Mouse (Mus musculus) adrenal gland, postnatal 4 days (tissue): ENCODE measurements around the gene Tmem35b. TPM values are rescaled to one million over a fixed set of nuclear protein-coding genes. Genes with fewer than 3 reads are reported as not detected.
"Not testable (repeated sequence)": the region's sequence is repeated elsewhere in the genome, so short reads cannot be mapped to it uniquely, and the experiment has no call there.

Experiments used
- DNase-seq, 2 experiments: peaks; one replicate each; pipeline ENCODE4 v3.0.0; 2021 to 2022; ENCODE audit warnings: low spot score in 2 of 2, mixed read lengths in 2 of 2
- long read RNA-seq, 2 experiments: library from polyadenylated mRNA; stranded (forward); transcript quantifications; one replicate each; pipeline ENCODE4 v2.0.0; 2021
- total RNA-seq, 2 experiments: library from RNA; stranded (reverse); gene quantifications; 2 replicates each; pipeline ENCODE4 v1.2.3; 2021

Tmem35b gene
- total RNA-seq: 10 to 100 TPM; 12.8 to 18.1 TPM
- long read RNA-seq, experiment 1, partial matches to known transcripts: 3 of 10 reads
- long read RNA-seq, experiment 1, other reads (novel, unspliced or antisense): 3 of 10 reads
- long read RNA-seq, experiment 2, transcript Tmem35b-201 (3 exons, 1,120 nt): major isoform, 10 of 14 reads
- long read RNA-seq, experiment 2, partial matches to known transcripts: 1 of 14 reads
- long read RNA-seq, experiment 2, other reads (novel, unspliced or antisense): 3 of 14 reads

DNA sequence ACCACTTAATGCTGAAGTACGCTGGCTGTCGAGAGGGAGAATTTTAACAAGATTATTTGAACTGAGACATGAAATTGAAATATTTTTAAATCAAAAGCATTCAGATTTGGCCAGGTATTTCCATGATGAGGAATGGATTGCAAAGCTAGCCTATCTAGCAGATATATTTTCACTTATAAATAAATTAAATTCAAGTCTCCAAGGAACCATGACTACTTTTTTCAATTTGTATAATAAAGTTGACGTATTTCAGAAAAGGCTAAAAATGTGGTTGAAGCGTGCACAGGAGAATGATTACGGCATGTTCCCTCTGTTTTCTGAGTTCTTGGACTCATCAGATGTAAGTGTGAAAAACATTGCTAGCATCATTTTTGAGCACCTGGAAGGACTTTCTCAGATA lies at the start of gene Tmem35b:
Gene Tmem35b (plus strand): TSS at position 301 of the 400 bp plus-strand sequence.
- no peak for DNase-seq

DNA sequence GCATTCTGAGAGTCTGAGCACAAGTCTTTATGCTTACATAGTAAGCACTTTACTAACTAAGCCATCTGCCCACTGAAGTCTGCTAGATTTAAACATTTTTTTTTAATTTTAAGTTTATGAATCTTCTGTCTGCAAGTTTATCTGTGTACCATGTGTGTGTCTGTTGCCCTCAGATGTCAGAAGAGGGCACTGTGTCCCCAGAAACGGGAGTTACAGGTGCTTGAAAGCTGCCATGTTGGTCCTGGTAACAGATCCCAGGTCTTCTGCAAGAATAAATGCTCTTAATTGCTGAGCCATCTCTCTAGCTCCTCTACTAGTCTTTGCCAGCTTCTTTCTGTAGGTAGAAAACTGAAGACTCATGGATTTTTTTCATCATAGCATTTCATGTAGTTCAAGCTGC lies 48.6 kb upstream of the Tmem35b start:
- no peak for DNase-seq

DNA sequence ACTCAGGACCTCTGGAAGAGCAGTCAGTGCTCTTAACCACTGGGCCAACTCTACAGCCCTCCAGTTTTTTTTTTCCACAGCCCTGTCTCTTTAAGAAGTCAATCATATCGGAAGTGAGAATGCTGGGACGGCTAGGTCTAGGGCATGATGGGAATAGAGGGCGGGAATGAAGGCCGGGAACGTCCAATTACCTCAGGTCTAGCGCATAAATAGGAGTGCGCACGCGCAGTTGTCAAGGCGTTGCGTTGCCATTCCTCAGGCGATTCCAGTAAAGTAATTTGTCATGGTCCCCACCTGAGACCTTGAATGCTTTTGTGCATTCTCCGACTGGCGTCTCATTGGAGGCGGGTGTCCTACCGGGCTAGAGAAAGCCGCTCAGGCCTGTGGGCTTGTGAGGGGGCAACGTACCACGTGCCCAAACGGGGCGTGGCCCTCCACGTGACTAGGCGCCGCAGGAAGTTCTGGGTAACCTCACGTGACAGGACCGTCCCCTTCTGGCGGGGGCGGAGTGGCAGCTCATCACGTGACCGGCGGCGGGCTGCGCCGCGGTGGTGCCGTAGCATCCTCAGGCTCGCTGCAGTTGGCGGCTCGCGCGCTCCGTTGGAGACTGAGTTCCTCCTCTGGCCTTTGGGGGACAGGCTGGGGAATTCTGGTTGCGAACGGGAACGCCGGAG lies 46.5 kb upstream of the Tmem35b start, which contains the start of gene Zmym6:
Gene Zmym6 (plus strand): TSS at position 509 of the 674 bp plus-strand sequence.
- peak; percentile 85 to 89 for DNase-seq

DNA sequence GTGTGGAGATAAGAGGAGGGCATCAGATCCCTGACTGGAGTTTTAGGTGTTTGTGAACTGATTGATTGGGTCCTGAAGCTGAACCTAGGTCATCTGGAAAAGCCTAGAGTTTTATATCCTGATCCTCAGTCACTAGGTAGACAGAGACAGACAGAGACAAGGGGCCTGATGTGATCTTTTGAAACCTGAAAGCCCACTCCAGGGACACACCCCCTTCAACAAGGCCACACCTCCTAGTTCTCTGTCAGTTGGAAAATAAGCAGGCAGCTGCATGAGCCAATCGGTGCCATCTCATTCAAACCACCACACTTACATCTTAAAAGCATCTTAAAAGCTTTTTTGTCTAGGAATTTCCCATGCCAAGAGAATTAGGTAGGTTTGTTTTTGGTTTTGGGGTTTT lies 42.7 kb upstream of the Tmem35b start:
- no peak for DNase-seq

DNA sequence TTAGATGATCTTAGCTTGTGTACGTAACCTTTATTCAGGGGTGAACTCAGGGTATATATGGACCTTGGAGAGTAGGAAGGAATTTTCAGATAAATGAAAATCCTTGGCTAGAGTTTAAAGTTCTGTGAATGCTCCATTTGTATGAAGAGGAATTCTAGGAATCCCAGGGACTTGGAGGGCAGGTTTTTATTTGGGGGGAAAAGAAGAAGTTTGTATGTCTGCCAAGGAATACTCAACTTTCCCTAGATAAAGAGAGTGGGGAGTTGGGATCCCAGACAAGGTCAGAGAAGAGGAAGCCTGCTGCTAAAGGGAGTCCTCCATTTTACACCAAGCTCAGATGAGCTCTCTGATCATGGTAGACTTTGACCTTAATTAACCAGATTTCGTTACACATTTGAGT lies 40.4 kb upstream of the Tmem35b start:
- DNase-seq: no peak

DNA sequence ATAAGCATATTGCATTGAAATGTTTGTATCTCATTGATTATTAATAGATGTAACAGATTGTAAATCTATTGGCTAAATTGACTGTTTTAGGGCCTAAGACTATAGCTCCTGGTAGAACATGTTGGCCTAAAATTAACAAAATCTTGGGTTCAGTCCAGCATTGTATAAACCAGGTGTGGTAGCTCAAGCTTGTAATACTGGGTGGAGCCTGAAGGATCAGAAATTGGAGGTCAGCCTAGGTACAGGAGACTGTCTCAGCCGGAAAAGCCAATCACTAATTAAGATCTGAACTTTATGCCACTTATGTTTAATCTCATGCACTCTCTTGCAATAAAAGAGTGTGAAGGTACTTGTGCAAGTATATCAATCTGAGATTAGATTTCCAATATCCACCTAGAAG lies 37.7 kb upstream of the Tmem35b start:
- DNase-seq: no peak

DNA sequence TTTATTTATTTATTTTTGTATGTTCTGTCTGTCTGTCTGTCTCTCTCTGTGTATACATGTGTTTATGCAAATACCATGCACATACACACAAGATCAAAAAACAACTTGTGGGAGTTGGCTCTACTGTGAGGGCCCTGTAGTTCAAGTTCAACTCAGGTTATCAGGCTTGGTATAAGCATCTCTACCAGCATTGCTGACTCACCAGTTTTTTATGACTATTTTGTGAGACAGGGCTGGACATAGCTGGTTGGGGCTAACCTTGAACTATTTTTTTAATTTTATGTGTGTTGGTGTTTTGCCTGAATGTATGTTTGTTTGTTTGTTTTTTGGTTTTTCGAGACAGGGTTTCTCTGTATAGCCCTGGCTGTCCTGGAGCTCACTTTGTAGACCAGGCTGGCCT lies 32.3 kb upstream of the Tmem35b start:
- no peak for DNase-seq

DNA sequence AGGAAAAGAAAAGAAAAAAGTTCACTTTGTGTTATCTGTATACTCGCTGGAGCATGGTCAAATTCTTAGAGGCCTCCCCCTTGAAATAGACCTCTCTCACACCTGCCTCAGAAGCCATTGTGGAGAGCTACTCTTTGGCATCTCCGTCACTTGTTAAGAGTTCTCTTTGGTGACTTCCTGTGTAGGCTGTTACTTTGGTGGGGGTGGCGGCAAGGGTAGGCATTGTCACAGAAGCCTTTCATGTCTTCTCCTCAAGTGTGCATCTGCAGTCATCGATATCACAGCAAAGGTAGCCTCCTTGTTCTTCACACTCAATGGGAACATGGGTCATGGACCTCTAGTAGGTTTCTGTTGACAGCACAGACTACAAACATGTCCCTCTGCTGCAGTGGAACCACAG lies 28.4 kb upstream of the Tmem35b start:
- no peak for DNase-seq

DNA sequence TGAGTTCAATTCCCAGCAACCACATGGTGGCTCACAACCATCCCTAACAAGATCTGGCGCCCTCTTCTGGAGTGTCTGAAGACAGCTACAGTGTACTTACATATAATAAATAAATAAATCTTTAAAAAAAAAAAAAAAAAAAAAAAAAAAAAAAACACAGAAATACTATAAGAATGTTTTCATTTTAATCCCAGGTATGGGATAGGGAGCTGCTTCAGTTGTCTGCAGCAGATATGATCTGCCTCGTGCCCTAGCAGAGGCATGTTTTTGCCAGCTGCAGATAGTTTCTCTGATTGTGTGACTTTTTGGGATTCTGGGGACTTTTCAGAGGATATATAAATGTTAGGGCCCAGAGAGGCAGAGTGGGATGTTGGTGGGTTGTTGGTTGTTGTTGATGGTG lies 23.9 kb upstream of the Tmem35b start:
- DNase-seq: not testable (repeated sequence)

DNA sequence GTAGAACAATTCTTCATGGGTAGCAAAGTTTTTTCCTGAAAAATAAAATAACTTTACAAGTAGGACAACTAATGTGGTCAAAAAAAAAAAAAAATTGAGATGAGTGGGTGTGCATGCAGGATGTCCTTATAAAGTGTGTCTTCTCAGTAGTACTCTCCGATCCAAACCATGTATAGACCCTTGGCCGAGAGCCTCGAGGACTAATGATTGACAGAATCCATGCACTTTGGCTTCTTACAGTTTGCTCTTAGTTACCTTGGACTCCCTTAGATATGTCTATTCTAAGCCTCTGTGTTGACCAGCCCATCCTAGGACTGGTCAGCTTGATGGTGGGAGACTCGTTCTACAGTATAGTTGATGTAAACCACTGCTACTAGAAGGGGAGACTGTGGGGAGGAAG lies 15.9 kb upstream of the Tmem35b start:
- DNase-seq: no peak

DNA sequence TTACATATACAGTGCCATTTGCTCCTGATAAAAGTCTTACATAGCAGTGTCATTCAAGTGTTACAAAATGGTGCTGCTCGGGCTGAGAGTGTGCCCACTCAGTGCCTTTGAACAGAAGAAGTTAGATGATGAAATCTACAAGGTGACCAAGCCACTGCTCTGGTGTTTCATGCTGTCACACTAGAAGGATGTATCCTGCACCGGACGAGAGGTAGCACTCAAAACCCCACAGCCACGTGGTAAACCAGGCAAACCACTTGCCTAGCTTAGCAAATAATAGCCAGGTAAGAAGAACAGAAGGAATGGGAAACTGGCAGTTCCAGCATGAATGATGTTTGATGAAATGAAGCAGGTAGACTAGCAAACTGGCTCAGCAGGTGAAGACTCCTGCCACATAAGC lies 12.9 kb upstream of the Tmem35b start:
- no peak for DNase-seq

DNA sequence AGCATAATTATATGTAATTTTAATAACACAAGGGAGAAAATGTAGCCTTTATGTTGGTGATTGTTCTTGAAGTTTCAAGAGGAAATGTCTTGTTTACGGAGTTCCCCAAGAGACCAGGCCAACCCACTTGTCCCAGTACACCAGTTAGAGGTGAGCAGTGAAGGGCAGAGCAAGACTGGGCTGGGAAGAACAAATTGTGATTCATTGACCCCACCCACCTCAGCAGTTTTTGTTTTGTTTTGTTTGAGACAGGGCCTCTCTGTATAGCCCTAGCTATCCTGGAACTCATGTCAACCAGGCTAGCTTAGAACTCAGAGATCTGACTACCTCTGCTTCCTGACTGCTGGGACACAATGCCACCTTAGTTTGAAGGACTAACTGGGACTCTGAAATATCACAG lies 840 bp downstream of the Tmem35b start:
- no peak for DNase-seq

DNA sequence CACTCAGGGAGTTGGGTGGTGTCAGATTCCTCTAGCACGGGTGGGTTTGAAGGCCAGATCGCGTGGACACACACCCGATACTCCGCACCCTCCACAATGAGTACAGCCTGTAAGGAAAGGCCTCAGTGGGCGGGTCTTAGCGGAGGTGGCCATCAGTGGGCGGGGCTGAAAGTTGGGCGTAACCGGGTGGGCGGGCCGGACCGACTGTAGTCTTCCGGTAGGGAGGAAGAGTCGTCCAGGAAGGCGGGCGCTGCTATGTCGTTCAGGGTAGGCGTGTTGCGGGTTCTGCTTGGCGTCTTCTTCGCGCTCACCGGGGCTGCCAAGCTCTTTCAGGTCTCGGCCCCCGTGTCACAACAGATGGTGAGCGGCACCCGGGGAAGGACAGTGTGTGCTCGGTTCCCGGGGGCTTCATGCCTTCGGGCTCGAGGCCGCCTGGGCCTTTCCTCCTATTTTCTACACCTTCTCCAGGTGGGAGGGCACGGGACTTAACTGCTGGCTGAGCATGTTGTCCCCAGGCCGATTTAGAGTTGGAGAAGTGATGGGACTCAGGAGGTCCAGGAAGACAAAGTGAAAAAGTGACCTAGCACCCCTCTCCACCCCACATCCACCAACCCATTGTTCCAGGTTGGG lies 2.5 kb downstream of the Tmem35b start:
- DNase-seq: peak; percentile 79 to 89

DNA sequence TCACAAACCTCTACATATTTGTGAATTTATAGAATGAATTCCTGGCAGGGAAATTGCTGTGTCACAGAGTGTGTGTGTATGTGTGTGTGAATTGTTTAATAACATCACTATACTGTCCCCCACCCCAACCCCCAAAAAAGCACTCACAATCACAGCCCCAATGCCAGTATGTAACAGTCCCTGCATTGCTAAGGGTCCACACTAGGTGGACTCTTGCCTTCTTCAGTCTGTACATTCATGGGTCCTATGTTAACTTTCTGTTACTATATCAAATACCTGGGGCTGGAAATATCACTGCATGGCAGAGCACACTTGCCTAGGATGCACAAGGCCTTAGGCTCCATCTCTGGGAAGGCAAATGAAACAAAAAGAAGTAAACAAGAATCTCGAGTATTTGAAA lies 11.2 kb downstream of the Tmem35b start:
- DNase-seq: no peak

DNA sequence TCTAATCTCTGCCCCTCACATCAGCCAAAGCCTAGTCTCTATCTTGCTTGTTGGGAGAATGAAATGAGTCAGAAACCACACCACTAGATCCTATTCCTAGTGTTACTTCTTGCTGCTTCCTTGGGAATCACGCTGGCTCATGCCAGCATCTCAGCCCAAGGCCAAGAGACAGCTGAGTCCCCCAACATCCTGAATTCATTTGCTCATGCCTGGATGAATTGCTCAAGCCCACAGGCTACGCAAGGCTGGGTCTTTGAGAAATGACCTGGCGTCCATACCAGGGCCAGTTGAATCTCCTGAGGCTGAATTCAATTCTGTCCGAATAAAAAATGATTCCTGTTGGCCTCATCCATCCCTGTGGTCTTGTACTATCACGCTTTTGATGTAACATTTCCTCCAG lies 14.1 kb downstream of the Tmem35b start:
- no peak for DNase-seq

DNA sequence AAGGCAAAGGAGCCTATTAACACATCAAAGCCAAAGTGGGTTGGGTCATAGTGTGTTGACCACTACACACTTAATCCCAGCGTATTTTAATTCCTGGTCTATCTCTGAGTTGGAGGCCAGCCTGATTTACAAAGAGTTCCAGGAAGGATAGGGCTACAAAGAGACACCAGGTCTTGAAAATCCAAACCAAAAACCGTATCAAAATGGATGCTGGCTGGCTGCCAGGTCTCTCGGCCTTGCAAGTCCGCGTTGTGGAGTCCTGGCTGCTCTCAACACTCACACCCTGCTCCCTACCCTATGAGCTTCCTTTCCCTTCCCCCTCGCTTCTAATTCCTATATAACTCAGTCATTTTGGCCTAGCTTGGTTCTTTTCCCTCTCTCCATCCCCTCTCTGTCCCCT lies 15.0 kb downstream of the Tmem35b start:
- DNase-seq: no peak

DNA sequence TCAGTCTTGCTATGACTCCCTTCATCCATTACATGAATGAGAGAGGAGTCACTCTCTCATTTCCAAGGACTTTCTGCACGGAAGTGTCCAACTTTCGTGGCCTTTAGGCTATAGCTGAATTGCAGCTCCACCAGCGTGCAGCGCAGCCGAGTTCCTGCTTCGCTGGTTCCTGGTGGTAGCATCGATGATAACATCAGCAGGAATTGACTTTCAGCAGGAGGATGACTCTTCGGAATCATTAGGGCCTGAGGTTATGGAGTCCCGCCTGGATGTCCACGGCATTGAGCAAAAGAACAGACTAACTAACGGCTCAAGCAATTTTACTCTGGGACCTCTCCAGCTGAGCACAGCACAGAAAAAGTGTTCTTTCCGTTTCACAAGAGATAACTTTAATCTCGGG lies 26.5 kb downstream of the Tmem35b start:
- DNase-seq: no peak

DNA sequence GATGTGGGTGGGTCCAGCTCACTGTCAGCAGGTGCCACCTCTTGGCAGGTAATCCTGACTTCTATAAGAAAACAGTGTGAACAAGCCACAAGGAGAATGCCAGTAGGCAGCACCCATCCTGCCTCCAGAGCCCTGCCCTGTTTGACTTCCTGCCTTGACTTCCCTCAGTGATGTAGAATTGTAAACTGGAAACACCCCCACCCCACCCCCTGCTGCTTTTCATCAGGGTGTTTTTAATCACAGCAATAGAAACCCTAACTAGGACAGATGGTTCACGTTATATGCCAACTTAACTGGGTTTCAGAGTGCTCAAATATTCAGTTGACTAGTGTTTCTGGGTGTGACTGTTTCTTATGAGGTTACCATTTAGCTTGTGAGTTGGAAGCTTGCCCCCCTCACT lies 29.9 kb downstream of the Tmem35b start:
- DNase-seq: no peak

DNA sequence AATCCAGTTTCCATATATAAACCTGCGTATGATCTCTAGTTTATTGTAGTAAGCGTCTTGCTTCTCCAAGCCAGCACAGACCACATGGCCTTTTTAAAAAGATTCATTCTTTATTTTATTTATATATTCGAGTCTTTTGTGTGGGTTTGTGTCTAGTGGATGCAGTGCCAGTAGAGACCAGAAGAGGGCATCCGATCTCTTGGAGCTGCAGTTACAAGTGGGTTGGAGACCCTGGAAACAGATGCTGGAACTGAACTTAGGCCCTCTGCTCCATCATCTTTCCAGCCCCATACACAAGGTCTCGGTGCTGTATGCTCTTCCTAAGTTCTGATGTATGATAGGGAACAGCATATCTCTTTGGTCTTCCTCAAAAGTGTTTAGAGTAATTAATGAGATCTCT lies 32.3 kb downstream of the Tmem35b start:
- no peak for DNase-seq

DNA sequence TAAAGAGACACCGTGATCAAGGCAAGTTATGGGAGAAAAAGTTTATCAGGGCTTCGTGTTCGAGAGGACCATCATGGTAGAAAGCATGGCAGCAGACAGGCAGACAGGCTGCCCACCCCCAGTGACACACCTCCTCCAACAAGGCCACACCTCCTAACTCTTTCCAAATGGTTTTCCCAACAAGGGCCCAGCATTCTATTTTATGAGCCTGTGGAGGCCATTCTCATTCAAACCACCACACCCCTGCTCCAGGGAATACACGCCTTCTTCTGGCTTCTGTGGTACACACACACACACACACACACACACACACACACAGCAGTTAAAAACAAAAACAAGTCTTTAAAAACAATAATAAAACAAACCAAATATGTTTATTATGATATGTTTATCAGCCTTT lies 34.3 kb downstream of the Tmem35b start:
- no peak for DNase-seq

DNA sequence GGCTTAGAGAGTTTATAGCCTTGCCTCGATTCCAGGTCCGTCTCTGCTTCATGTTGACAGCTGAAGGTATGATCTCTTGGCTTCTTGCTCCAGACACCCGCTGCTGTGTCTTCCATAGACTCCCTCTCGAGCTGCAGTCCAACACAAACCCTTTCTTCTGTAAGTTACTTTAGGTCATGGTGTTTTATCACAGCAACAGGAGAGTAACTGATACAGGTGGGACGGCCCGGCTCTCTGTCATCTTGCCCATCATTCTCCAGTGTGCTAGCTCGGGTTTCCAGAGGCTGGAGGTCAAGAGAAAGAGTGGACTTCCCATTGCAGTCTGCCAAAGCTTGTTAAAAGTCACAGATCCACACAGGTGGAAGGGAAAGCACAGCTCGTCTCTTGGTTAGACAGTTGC lies 40.4 kb downstream of the Tmem35b start:
- no peak for DNase-seq

DNA sequence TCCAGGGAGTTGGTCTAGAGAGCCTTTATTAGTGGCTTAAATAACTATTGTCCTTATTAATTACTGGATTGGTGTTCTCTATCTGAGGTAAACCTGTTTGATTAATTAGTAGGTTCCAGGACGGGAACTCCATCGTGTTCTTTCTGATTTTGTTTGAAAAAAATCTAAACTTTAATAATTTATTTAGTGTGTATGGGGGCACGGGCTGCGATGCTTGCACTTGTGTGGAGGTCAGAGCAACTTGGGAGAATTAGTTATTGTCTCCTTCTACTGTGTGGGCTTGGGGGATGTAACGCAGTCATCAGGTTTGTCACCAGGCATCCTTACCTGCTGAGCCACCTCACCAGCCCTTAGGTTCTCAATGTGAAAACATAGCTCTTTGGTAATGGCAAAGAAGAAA lies 43.6 kb downstream of the Tmem35b start:
- no peak for DNase-seq

DNA sequence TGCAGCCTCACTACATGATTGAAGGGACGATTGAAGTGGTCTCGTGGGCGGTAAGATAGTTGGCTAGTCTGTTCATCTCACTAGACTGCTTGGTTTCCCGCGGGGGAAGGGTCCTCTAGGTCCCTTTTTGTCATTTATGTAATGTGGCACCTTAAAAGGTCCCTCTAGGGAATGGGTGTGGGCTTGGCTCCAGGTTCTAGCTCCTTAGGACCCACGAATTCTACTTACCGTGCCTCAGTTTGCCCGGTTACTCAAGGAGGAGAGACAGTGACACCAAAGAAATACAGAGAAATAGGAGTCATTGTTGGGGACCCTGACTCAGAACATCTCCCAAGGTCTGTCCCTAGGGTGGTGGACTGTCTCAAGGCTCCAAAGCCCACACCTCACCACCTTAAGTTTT lies 44.2 kb downstream of the Tmem35b start:
- DNase-seq: no peak
